Mouse (Mus musculus): Measurements from ENCODE around the gene Tnk2.

Gene Tnk2

DNA sequence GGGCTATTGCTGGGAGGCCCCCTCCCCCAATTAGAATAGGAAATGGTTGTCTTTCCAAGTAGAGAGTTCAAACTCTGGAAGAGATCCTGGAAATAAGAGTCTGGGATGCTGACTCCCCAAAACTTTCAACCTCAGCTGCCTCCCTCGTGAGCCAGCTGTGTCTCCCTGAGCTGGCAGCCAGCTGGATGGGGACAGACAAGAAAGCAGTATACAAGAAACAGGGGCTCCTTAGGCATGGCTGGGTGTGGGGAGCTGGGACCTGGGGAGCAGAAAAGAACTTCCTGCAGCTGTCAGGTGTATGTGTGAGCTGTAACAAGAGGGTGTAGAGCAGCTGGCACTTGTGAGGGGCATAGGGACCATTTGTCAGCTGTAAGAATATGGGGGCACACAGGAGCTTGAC lies 16.4 kb downstream of the Tnk2 start:
- Histone ChIP-seq H3K27me3 (ENCODE audit: control insufficient read depth, insufficient read depth, low read length, poor library complexity, severe bottlenecking) (no peaks in the 10 kb centered on the region), H3K36me3 (ENCODE audit: control insufficient read depth, insufficient read depth, low read length, poor library complexity, severe bottlenecking) (no peaks in the 10 kb centered on the region)
- no peak for DNase-seq (ENCODE audit: low read depth, low spot score)

DNA sequence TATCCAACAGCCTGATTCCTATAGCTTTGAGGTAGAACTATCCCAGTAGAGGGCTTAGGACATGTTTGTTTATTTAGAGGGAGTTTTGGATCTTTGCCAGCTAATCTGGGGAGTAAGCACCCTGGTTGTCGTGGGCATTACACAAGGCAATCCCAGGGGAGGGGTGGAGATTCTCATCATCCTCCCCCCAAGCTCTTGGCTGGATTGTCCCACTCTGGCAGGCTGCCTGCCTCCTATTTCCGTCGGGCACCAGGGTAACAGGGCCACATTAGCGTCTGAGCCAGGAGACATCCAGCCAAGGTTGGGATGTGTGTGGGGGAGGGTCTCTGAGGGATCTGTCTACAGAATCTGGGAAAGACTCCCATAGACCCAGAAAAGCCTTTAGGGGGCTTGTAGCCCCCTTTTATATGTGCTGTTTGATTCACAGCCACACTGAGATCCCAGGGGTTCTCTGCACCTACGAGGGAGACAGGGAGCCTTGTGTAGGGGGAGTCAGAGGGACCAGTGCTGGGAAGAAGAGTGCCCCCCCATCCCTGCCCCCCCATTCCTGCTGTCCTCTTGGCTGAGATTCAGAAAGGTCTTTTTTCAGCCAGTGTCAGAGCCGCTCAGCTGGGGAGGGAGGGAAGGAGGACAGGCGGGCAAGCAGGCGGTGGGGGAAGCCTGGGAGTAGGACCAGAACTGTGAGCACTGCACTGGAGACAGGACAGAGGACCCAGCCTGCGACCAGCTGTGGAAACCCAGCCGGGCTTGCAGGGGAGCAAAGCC lies 17.1 kb downstream of the Tnk2 start:
- Histone ChIP-seq H3K27me3 (ENCODE audit: control insufficient read depth, insufficient read depth, low read length, poor library complexity, severe bottlenecking) (no peaks in the 10 kb centered on the region), H3K36me3 (ENCODE audit: control insufficient read depth, insufficient read depth, low read length, poor library complexity, severe bottlenecking) (no peaks in the 10 kb centered on the region)
- DNase-seq (ENCODE audit: low read depth, low spot score) = no peak

GRCm38 (mm10) chr16:32661493-32661921 lies 17.8 kb downstream of the Tnk2 start:
- DNase-seq (ENCODE audit: low read depth, low spot score) = no peak
- Histone ChIP-seq H3K27me3 (ENCODE audit: control insufficient read depth, insufficient read depth, low read length, poor library complexity, severe bottlenecking) (no peaks in the 10 kb centered on the region), H3K36me3 (ENCODE audit: control insufficient read depth, insufficient read depth, low read length, poor library complexity, severe bottlenecking) (no peaks in the 10 kb centered on the region)

DNA sequence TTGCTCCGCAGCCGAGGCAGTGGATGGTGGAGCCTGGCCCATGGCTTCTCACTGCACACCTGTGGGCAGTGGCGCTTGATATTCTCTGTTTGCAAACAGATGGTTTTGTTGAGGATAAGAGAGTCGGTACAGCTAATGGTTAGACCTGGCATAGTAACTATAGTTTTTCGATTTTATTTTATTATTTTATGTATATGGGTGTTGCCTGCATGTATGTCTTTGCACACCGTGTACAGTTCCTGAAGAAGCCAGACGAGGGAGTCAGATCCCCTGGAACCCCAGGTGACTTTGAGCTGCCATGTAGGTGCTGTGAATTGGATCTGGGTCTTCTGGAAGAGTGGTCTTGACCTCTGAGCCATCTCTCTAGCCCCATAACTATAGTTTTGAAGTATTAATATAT lies 18.7 kb downstream of the Tnk2 start:
- no peaks in the 10 kb centered on the region for H3K27me3 ChIP-seq (ENCODE audit: control insufficient read depth, insufficient read depth, low read length, poor library complexity, severe bottlenecking)
- no peaks in the 10 kb centered on the region for H3K36me3 ChIP-seq (ENCODE audit: control insufficient read depth, insufficient read depth, low read length, poor library complexity, severe bottlenecking)
- DNase-seq (ENCODE audit: low read depth, low spot score) = no peak

DNA sequence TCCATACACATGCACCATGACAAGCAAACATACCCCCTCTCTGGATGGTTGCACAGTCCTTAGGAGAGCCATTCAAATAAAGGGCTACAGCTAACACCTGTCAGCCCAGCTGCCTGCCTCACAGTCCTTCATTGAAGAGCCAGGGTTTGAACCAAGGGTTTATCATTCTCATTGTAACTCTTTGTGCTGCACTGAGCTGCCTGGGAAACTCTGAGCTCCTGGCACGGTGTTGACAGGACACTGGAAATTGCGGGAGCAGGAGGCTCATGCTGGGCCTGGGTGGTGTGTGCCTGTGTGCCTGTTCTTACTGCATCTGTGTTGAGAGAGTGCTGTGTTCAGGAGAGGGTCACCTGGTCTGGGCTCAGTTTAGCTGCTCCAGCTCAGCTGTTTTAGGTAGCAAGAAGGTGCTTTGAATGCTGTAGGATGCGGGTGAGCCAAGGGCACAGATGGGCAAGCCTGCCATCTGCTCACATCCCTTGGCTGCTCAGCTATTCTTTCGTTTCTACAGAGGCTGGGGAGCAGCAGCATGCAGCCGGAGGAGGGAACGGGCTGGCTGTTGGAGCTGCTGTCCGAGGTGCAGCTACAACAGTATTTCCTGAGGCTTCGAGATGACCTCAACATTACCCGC lies 19.7 kb downstream of the Tnk2 start:
- DNase-seq (ENCODE audit: low read depth, low spot score) = no peak
- H3K36me3 ChIP-seq (ENCODE audit: control insufficient read depth, insufficient read depth, low read length, poor library complexity, severe bottlenecking) = no peaks in the 10 kb centered on the region
- no peaks in the 10 kb centered on the region for H3K27me3 ChIP-seq (ENCODE audit: control insufficient read depth, insufficient read depth, low read length, poor library complexity, severe bottlenecking)

- no peaks in the 10 kb centered on the region for H3K36me3 ChIP-seq (ENCODE audit: control insufficient read depth, insufficient read depth, low read length, poor library complexity, severe bottlenecking)
- no peak for DNase-seq (ENCODE audit: low read depth, low spot score)
Measured at GRCm38 (mm10) chr16:32664211-32664610, 20.5 kb downstream of the Tnk2 start.

DNA sequence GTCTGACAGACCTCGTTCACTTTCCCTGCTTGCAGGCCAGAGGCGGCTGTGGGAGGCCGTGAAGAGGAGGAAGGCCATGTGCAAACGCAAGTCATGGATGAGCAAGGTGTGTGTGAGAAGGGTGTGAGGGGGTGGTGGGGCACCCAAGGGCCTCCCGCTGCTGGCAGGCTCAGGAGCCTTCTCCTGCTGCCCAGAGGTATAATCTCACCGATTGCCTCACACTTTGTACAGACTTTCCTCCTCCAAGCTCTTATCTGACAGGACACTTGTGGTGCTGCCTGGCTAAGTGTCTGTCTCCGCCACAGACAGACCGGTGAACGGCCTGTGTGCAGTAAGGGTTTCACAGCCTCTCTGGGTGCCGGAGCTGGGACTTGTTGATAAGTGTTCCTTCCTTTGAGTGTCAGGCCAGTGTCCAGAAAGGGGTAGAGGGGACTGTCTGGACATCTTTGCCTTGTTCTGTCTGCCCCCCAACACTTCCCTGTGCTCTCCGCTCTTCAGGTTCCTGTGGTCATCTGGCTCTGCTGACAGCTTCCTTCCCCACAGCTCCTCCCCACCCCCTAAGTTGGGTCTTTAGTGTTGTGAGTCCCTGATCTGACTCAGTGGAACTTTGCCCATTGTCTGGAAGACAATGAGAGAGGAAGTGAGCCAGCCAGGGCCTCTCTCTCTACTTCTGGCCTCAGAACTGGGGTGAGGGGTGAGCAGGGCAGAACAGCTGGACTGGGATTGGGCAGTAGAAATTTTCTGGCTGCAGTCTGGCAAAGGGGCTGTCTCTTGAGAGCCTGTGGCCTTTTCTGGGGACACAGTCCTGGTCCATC lies 22.4 kb downstream of the Tnk2 start:
- Histone ChIP-seq H3K27me3 (ENCODE audit: control insufficient read depth, insufficient read depth, low read length, poor library complexity, severe bottlenecking) (no peaks in the 10 kb centered on the region), H3K36me3 (ENCODE audit: control insufficient read depth, insufficient read depth, low read length, poor library complexity, severe bottlenecking) (no peaks in the 10 kb centered on the region)
- DNase-seq (ENCODE audit: low read depth, low spot score) = no peak

More at GRCm38 (mm10) chr16:32664211-32664610, 20.5 kb downstream of the Tnk2 start:
- H3K27me3 ChIP-seq (ENCODE audit: control insufficient read depth, insufficient read depth, low read length, poor library complexity, severe bottlenecking) = no peaks in the 10 kb centered on the region

- Histone ChIP-seq H3K36me3 (ENCODE audit: control insufficient read depth, insufficient read depth, low read length, poor library complexity, severe bottlenecking) (peaks cover under 1% of the 10 kb centered on the region; the same call in 1 of the 2 replicates), H3K27me3 (ENCODE audit: control insufficient read depth, insufficient read depth, low read length, poor library complexity, severe bottlenecking) (no peaks in the 10 kb centered on the region)
- DNase-seq (ENCODE audit: low read depth, low spot score) = no peak
Measured at GRCm38 (mm10) chr16:32666671-32667551, 23.2 kb downstream of the Tnk2 start.

DNA sequence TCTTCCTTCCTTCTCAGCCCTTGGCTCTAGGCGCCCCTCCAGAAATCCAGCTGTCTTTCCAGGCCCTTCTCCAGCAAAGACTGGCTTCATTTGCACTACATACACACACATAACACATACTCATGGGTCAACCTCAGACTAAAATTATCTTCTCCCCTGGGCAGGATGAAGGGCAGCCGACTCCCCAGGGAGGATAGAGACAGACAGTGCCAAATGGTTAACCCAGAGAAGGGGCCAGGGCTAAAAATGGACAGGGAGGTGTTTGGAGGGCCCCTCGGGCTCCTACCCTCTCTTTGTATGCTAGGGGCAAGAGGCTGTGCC lies 23.8 kb downstream of the Tnk2 start:
- H3K36me3 ChIP-seq (ENCODE audit: control insufficient read depth, insufficient read depth, low read length, poor library complexity, severe bottlenecking) = peaks cover 3% of the 10 kb centered on the region; the same call in 1 of the 2 replicates
- no peak for DNase-seq (ENCODE audit: low read depth, low spot score)
- H3K27me3 ChIP-seq (ENCODE audit: control insufficient read depth, insufficient read depth, low read length, poor library complexity, severe bottlenecking) = no peaks in the 10 kb centered on the region

DNA sequence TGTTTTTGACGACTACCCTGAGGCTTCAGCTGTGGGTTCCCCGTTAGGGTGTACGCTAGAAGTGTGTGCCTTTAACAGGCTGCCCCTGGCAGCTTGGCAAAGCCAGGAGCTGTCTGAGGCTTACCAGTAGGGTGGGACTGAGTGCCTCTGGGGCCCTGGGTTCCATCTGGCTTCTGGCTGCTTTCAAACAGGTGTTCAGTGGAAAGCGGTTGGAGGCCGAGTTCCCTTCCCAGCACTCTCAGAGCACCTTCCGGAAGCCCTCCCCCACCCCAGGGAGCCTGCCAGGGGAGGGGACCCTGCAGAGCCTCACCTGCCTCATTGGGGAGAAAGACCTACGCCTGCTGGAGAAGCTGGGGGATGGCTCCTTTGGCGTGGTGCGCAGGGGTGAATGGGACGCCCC lies 24.4 kb downstream of the Tnk2 start:
- no peaks in the 10 kb centered on the region for H3K27me3 ChIP-seq (ENCODE audit: control insufficient read depth, insufficient read depth, low read length, poor library complexity, severe bottlenecking)
- peaks cover 3% of the 10 kb centered on the region; the same call in 1 of the 2 replicates for H3K36me3 ChIP-seq (ENCODE audit: control insufficient read depth, insufficient read depth, low read length, poor library complexity, severe bottlenecking)
- DNase-seq (ENCODE audit: low read depth, low spot score) = no peak

DNA sequence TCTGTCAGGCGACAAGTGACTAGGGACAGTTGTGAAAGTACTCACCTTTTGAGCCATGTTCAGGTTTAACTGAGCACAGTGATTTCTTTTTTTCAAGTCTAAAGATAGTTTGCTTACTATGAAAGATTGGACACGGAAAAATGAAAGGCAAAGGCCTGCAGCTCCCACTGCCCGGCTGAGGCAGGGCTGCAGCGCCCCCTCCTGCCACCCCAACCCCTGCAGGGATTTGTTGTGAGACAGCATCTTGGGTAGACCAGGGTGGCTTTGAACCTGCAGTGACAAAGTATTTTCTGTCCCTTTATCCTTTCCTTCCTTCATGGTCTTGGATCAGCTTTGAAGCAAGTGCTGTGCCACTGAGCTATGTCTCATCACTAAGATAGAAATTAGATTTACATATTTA lies 24.8 kb downstream of the Tnk2 start:
- peaks cover 3% of the 10 kb centered on the region; the same call in 1 of the 2 replicates for H3K36me3 ChIP-seq (ENCODE audit: control insufficient read depth, insufficient read depth, low read length, poor library complexity, severe bottlenecking)
- DNase-seq (ENCODE audit: low read depth, low spot score) = peak; percentile 47
- no peaks in the 10 kb centered on the region for H3K27me3 ChIP-seq (ENCODE audit: control insufficient read depth, insufficient read depth, low read length, poor library complexity, severe bottlenecking)

GRCm38 (mm10) chr16:32669243-32669642 lies 25.6 kb downstream of the Tnk2 start:
- DNase-seq (ENCODE audit: low read depth, low spot score) = no peak
- H3K36me3 ChIP-seq (ENCODE audit: control insufficient read depth, insufficient read depth, low read length, poor library complexity, severe bottlenecking) = peaks cover 3% of the 10 kb centered on the region; the same call in 1 of the 2 replicates
- H3K27me3 ChIP-seq (ENCODE audit: control insufficient read depth, insufficient read depth, low read length, poor library complexity, severe bottlenecking) = no peaks in the 10 kb centered on the region

GRCm38 (mm10) chr16:32670354-32671124 lies 26.9 kb downstream of the Tnk2 start:
- Histone ChIP-seq H3K27me3 (ENCODE audit: control insufficient read depth, insufficient read depth, low read length, poor library complexity, severe bottlenecking) (no peaks in the 10 kb centered on the region), H3K36me3 (ENCODE audit: control insufficient read depth, insufficient read depth, low read length, poor library complexity, severe bottlenecking) (peaks cover 5% of the 10 kb centered on the region; the same call in 1 of the 2 replicates)
- no peak for DNase-seq (ENCODE audit: low read depth, low spot score)

Measured in splenic B cell, adult 2 months (primary cell).